Comparison of ENCODE assay signal across 20 mouse cellular contexts in the genomic region with DNA sequence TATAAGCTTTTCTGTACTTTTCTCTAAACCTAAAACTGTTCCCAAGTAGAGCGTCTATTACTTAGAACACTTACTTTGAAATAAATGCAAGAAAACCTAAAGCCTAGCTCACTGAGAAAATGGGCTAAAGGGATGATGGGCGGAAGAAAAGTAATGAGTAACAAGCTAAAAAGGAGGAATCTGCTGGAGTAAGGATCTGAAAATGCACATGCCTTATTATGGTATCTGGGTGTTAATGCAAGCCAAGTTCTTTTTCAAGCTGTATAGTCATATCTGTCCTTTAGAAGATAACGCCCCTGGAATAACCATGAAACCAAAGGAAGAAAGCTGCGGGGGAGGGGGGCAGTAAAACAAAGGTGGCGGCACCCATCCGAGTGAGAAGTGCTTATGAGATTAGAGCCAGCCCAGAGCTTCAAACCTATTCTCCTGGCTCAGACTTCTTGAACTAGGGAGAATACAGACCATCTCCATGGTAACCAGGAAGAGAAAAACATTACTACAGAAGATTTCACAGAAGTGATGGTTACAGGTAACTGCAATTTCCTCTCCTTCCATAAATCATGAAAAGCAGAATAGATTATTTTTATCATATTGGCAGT. TPM values are rescaled to one million over a fixed set of nuclear protein-coding genes. Genes with fewer than 3 reads are reported as not detected.
DNase-seq lines count a peak whose midpoint lies in the region; ATAC-seq and TF ChIP-seq lines count a peak whose summit lies in the region.
"Had no signal": no experiment of that assay in that cellular context is flagged by ENCODE, and none has a peak within 500 bp of the region (broad histone marks: within the 10 kb centered on the region; RNA-seq: fewer than 3 reads in every experiment).

No protein-coding gene starts in this region.

- H3K4me1 ChIP-seq in forebrain, embryonic 14.5 days (ENCODE audit: control insufficient read depth, insufficient read depth, low read length) = no peaks in the 10 kb centered on the region
- H3K4me1 ChIP-seq in forebrain, embryonic 10.5 days = peaks cover 19% of the 10 kb centered on the region
- no peaks in the 10 kb centered on the region for H3K4me1 ChIP-seq in heart, adult 2 months (ENCODE audit: control insufficient read depth, insufficient read depth, low read length)
- H3K4me1 ChIP-seq in midbrain, postnatal 0 days (ENCODE audit: insufficient read depth, low read length) = 0 out of 2 replicates have a peak, but pooled peaks cover 8% of the 10 kb centered on the region
- H3K4me1 ChIP-seq in midbrain, embryonic 11.5 days (ENCODE audit: control insufficient read depth, insufficient read depth, low read length) = no peaks in the 10 kb centered on the region
- no peaks in the 10 kb centered on the region for H3K4me1 ChIP-seq in liver, postnatal 0 days (ENCODE audit: insufficient read depth)

- no peaks in the 10 kb centered on the region for H3K79me2 ChIP-seq in heart, adult 2 months (replicated peaks; ENCODE audit: control insufficient read depth, insufficient read depth, low read length)

- intact Hi-C loops in heart, adult 2 months (cut with DNase I) = no loop called here

- TF ChIP-seq CTCF in heart, adult 2 months (IDR thresholded peaks at IDR 0.05) = no peak
- no peak for TF ChIP-seq CTCF in midbrain, postnatal 0 days (IDR thresholded peaks at IDR 0.05)
- no peak for TF ChIP-seq CTCF in liver, postnatal 0 days (IDR thresholded peaks at IDR 0.05; ENCODE audit: low read depth)

- no peak overlapping the region for H3K27ac ChIP-seq in forebrain, embryonic 14.5 days (ENCODE audit: low read depth, low read length)
- H3K27ac ChIP-seq in forebrain, embryonic 10.5 days = no peak overlapping the region
- no peak overlapping the region for H3K27ac ChIP-seq in heart, adult 2 months
- no peak overlapping the region for H3K27ac ChIP-seq in midbrain, postnatal 0 days (ENCODE audit: low read depth, low read length)
- no peak overlapping the region for H3K27ac ChIP-seq in midbrain, embryonic 11.5 days (ENCODE audit: low read depth, low read length)
- no peak overlapping the region for H3K27ac ChIP-seq in liver, postnatal 0 days (ENCODE audit: low read depth)
- H3K27ac ChIP-seq: embryonic facial prominence, embryonic 13.5 days; heart, embryonic 13.5 days; hindbrain, embryonic 15.5 days had no signal

- WGBS in forebrain, embryonic 14.5 days = 59% methylated on average over 6 of the region's 6 CpGs
- WGBS in forebrain, embryonic 10.5 days = 68% methylated on average over 6 of the region's 6 CpGs
- WGBS in heart, adult 2 months = 47% methylated on average over 6 of the region's 6 CpGs
- WGBS in midbrain, postnatal 0 days = 27% methylated on average over 6 of the region's 6 CpGs
- 38% methylated on average over 6 of the region's 6 CpGs for WGBS in midbrain, embryonic 11.5 days
- 55% methylated on average over 6 of the region's 6 CpGs for WGBS in liver, postnatal 0 days (ENCODE audit: insufficient replicate concordance)

- no peak for TF ChIP-seq EP300 in heart, adult 2 months (IDR thresholded peaks at IDR 0.05; ENCODE audit: insufficient read depth, low read depth, low read length)
- TF ChIP-seq EP300 in liver, postnatal 0 days (IDR thresholded peaks at IDR 0.05; ENCODE audit: low read depth) = no peak

- no peaks in the 10 kb centered on the region for H3K27me3 ChIP-seq in forebrain, embryonic 14.5 days (replicated peaks; ENCODE audit: control insufficient read depth, insufficient read depth, low read length)
- peaks cover 22% of the 10 kb centered on the region for H3K27me3 ChIP-seq in forebrain, embryonic 10.5 days (ENCODE audit: poor library complexity, severe bottlenecking)
- 0 out of 2 replicates have a peak, but pooled peaks cover 2% of the 10 kb centered on the region for H3K27me3 ChIP-seq in heart, adult 2 months (ENCODE audit: control insufficient read depth, insufficient read depth, low read length)
- H3K27me3 ChIP-seq in midbrain, postnatal 0 days (ENCODE audit: insufficient read depth, low read length) = 0 out of 2 replicates have a peak, but pooled peaks cover under 1% of the 10 kb centered on the region
- H3K27me3 ChIP-seq in midbrain, embryonic 11.5 days (ENCODE audit: control insufficient read depth, insufficient read depth, low read length) = 0 out of 2 replicates have a peak, but pooled peaks cover 5% of the 10 kb centered on the region
- H3K27me3 ChIP-seq in liver, postnatal 0 days (ENCODE audit: insufficient read depth, low read length) = peaks cover 12% of the 10 kb centered on the region

- no peak for ATAC-seq in forebrain, embryonic 14.5 days
- ATAC-seq in midbrain, postnatal 0 days (ENCODE audit: low FRiP score) = 0 out of 2 replicates have a peak, but pooled peaks have one; percentile 24
- ATAC-seq in midbrain, embryonic 11.5 days (ENCODE audit: low FRiP score) = no peak
- no peak for ATAC-seq in liver, postnatal 0 days
- ATAC-seq: CD4-positive, CD25-positive, alpha-beta regulatory T cell, adult 4 months had no signal

- H3K4me3 ChIP-seq in forebrain, embryonic 14.5 days (ENCODE audit: low read depth, low read length) = no peak overlapping the region
- H3K4me3 ChIP-seq in forebrain, embryonic 10.5 days = no peak overlapping the region
- no peak overlapping the region for H3K4me3 ChIP-seq in heart, adult 2 months
- H3K4me3 ChIP-seq in midbrain, postnatal 0 days (ENCODE audit: low read depth, low read length) = no peak overlapping the region
- H3K4me3 ChIP-seq in midbrain, embryonic 11.5 days (ENCODE audit: low read depth, low read length) = no peak overlapping the region
- H3K4me3 ChIP-seq in liver, postnatal 0 days (ENCODE audit: low read depth, low read length) = no peak overlapping the region
- H3K4me3 ChIP-seq: embryonic facial prominence, embryonic 13.5 days; heart, embryonic 13.5 days; hindbrain, embryonic 15.5 days had no signal

- no peak overlapping the region for H3K4me2 ChIP-seq in forebrain, embryonic 14.5 days (ENCODE audit: low read length)
- H3K4me2 ChIP-seq in midbrain, postnatal 0 days (ENCODE audit: low read depth, low read length, poor library complexity, severe bottlenecking) = peak overlapping the region; percentile 4; the same call in 1 of the 2 replicates
- H3K4me2 ChIP-seq in midbrain, embryonic 11.5 days = no peak overlapping the region
- no peak overlapping the region for H3K4me2 ChIP-seq in liver, postnatal 0 days (ENCODE audit: low read depth, low read length)
- H3K4me2 ChIP-seq: embryonic facial prominence, embryonic 13.5 days; heart, embryonic 13.5 days; hindbrain, embryonic 15.5 days had no signal

- 0 out of 2 replicates have a peak, but pooled peaks cover 4% of the 10 kb centered on the region for H3K9me3 ChIP-seq in forebrain, embryonic 14.5 days (replicated peaks; ENCODE audit: control insufficient read depth, low read length)
- H3K9me3 ChIP-seq in forebrain, embryonic 10.5 days = 0 out of 2 replicates have a peak, but pooled peaks cover under 1% of the 10 kb centered on the region
- no peaks in the 10 kb centered on the region for H3K9me3 ChIP-seq in midbrain, postnatal 0 days (ENCODE audit: low read length)
- peaks cover 2% of the 10 kb centered on the region; the same call in 1 of the 2 replicates for H3K9me3 ChIP-seq in midbrain, embryonic 11.5 days (ENCODE audit: control insufficient read depth, low read length)
- H3K9me3 ChIP-seq in liver, postnatal 0 days (ENCODE audit: low read length) = no peaks in the 10 kb centered on the region
- H3K9me3 ChIP-seq: heart, embryonic 13.5 days; hindbrain, embryonic 15.5 days had no signal

- no peak overlapping the region for H3K9ac ChIP-seq in forebrain, embryonic 14.5 days (ENCODE audit: low read length)
- no peak overlapping the region for H3K9ac ChIP-seq in heart, adult 2 months (ENCODE audit: low read depth, low read length)
- H3K9ac ChIP-seq in midbrain, postnatal 0 days (replicated peaks; ENCODE audit: low read length, poor library complexity, severe bottlenecking) = no peak overlapping the region
- H3K9ac ChIP-seq in midbrain, embryonic 11.5 days (ENCODE audit: low read length) = no peak overlapping the region
- no peak overlapping the region for H3K9ac ChIP-seq in liver, postnatal 0 days (replicated peaks)
- H3K9ac ChIP-seq: embryonic facial prominence, embryonic 13.5 days; heart, embryonic 13.5 days; hindbrain, embryonic 15.5 days had no signal

- peak; percentile 36 for DNase-seq in forebrain, embryonic 14.5 days (ENCODE audit: low spot score)
- DNase-seq in forebrain, embryonic 10.5 days (ENCODE audit: extremely low spot score, low spot score) = no peak
- peak; percentile 4 for DNase-seq in heart, adult 11 months
- DNase-seq in heart, adult 2 months = no peak
- no peak for DNase-seq in midbrain, postnatal 0 days (ENCODE audit: low spot score)
- DNase-seq in midbrain, embryonic 11.5 days (ENCODE audit: low spot score, missing footprints) = no peak
- no peak for DNase-seq in liver, postnatal 0 days
- DNase-seq: adrenal gland, adult 8-10 months; adrenal gland, postnatal 36 days; B cell, adult 2 months; cerebellum, adult 18-20 months; cerebellum, adult 9-11 months; cerebellum, postnatal 36 days; gastrocnemius, postnatal 14 days; heart, postnatal 36 days had no signal

- H3K36me3 ChIP-seq in forebrain, embryonic 14.5 days (ENCODE audit: control insufficient read depth, insufficient read depth, low read length) = no peaks in the 10 kb centered on the region
- no peaks in the 10 kb centered on the region; the same call in 1 of the 2 replicates for H3K36me3 ChIP-seq in forebrain, embryonic 10.5 days (replicated peaks)
- H3K36me3 ChIP-seq in heart, adult 2 months (ENCODE audit: control insufficient read depth, insufficient read depth, low read length) = no peaks in the 10 kb centered on the region
- no peaks in the 10 kb centered on the region for H3K36me3 ChIP-seq in midbrain, postnatal 0 days (ENCODE audit: insufficient read depth, low read length)
- no peaks in the 10 kb centered on the region for H3K36me3 ChIP-seq in midbrain, embryonic 11.5 days (ENCODE audit: control insufficient read depth, insufficient read depth, low read length)
- no peaks in the 10 kb centered on the region for H3K36me3 ChIP-seq in liver, postnatal 0 days (replicated peaks; ENCODE audit: insufficient read depth, low read length)
- H3K36me3 ChIP-seq: embryonic facial prominence, embryonic 13.5 days; G1E; heart, embryonic 13.5 days; hindbrain, embryonic 15.5 days had no signal

- no peak for TF ChIP-seq POLR2A in heart, adult 2 months (IDR thresholded peaks at IDR 0.05; ENCODE audit: insufficient read depth, low read depth, low read length)

RNA-seq across cellular contexts. Expression of a gene that starts 5.5 kb away (rescaled TPM):
- polyA plus RNA-seq in forebrain, embryonic 14.5 days (2014; fragmentation: Nextera tagmentation; extraction: Ambion mirVana) = 0.75 and 0.97 TPM in 2 replicates
- 1.6 and 2.0 TPM in 2 replicates for polyA plus RNA-seq in forebrain, embryonic 10.5 days (2016; fragmentation: Nextera tagmentation; extraction: Ambion mirVana)
- total RNA-seq in heart, adult 2 months (2021) = under 1 TPM; 0.26 to 0.52 TPM
- polyA plus RNA-seq in heart, adult 2 months (2012; rRNA removed) = 0.04 and 0.12 TPM in 2 replicates
- total RNA-seq in midbrain, postnatal 0 days (2014; rRNA removed) = 2.5 and 3.2 TPM in 2 replicates
- polyA plus RNA-seq in midbrain, postnatal 0 days (2015; fragmentation: Nextera tagmentation; extraction: Ambion mirVana) = 2.7 and 2.9 TPM in 2 replicates
- polyA plus RNA-seq in midbrain, embryonic 11.5 days (2014; fragmentation: Nextera tagmentation; extraction: Ambion mirVana) = 2.0 and 2.3 TPM in 2 replicates
- 0.05 TPM in 1 of 2 replicates, not detected in the other for polyA plus RNA-seq in liver, postnatal 0 days (2015; fragmentation: Nextera tagmentation; extraction: Ambion mirVana)
- polyA plus RNA-seq: CD4-positive, CD25-positive, alpha-beta regulatory T cell, adult 4 months; G1E had no signal

Comparison
In these comparisons a context has a peak if more than half of its experiments do, and no peak if none do; other contexts are left out.
1. DNase-seq: peak in forebrain, embryonic 14.5 days (single experiment) and heart, adult 11 months (single experiment); none in forebrain, embryonic 10.5 days (single experiment), heart, adult 2 months (0 of 2), midbrain, postnatal 0 days (single experiment), midbrain, embryonic 11.5 days (single experiment) and liver, postnatal 0 days (single experiment).